Mouse (Mus musculus): ENCODE results near the gene Apold1. TPM values are rescaled to one million over a fixed set of nuclear protein-coding genes. Genes with fewer than 3 reads are reported as not detected.
A peak's percentile ranks its signal among the peaks of the same experiment; 100 is the strongest.

Apold1 gene
- polyA plus RNA-seq, 1 experiment from 2014 or later, result 4.1 TPM

- 95% methylated on average over 5 of the region's 5 CpGs for WGBS
Measured at GRCm38 (mm10) chr6:134951364-134951763, 30.2 kb upstream of the Apold1 start.

GRCm38 (mm10) chr6:134953976-134954375 is 27.5 kb upstream of the Apold1 start:
- Histone ChIP-seq H3K27ac (replicated peaks) (no peak overlapping the region), H3K4me3 (no peak overlapping the region), H3K4me2 (peak overlapping the region; percentile 17; the same call in 1 of the 2 replicates), H3K36me3 (no peaks in the 10 kb centered on the region), H3K27me3 (no peaks in the 10 kb centered on the region), H3K9me3 (no peaks in the 10 kb centered on the region), H3K9ac (no peak overlapping the region), H3K4me1 (replicated peaks) (no peaks in the 10 kb centered on the region)
- WGBS, result 36% methylated on average over 11 of the region's 11 CpGs
- ATAC-seq (ENCODE audit: low FRiP score, low read depth), result no peak

More at GRCm38 (mm10) chr6:134951364-134951763, 30.2 kb upstream of the Apold1 start:
- ATAC-seq (ENCODE audit: low FRiP score, low read depth), result no peak
- no peak overlapping the region for H3K27ac ChIP-seq (replicated peaks)
- no peak overlapping the region for H3K9ac ChIP-seq
- no peaks in the 10 kb centered on the region for H3K36me3 ChIP-seq
- H3K4me2 ChIP-seq, result no peak overlapping the region
- H3K27me3 ChIP-seq, result no peaks in the 10 kb centered on the region
- no peak overlapping the region for H3K4me3 ChIP-seq
- no peaks in the 10 kb centered on the region for H3K9me3 ChIP-seq
- no peaks in the 10 kb centered on the region for H3K4me1 ChIP-seq (replicated peaks)

- Histone ChIP-seq H3K4me3 (no peak overlapping the region), H3K36me3 (no peaks in the 10 kb centered on the region), H3K4me1 (replicated peaks) (0 out of 2 replicates have a peak, but pooled peaks cover 6% of the 10 kb centered on the region), H3K4me2 (no peak overlapping the region), H3K9ac (no peak overlapping the region), H3K27me3 (no peaks in the 10 kb centered on the region), H3K9me3 (no peaks in the 10 kb centered on the region), H3K27ac (replicated peaks) (no peak overlapping the region)
- ATAC-seq (ENCODE audit: low FRiP score, low read depth), result no peak
- WGBS, result 87% methylated on average over 4 of the region's 4 CpGs
Measured at GRCm38 (mm10) chr6:134956388-134956787, 25.1 kb upstream of the Apold1 start.

GRCm38 (mm10) chr6:134961286-134961685 is 20.2 kb upstream of the Apold1 start:
- Histone ChIP-seq H3K4me1 (replicated peaks) (0 out of 2 replicates have a peak, but pooled peaks cover 11% of the 10 kb centered on the region), H3K27me3 (no peaks in the 10 kb centered on the region), H3K9me3 (no peaks in the 10 kb centered on the region), H3K4me3 (no peak overlapping the region), H3K36me3 (no peaks in the 10 kb centered on the region), H3K4me2 (no peak overlapping the region), H3K9ac (no peak overlapping the region), H3K27ac (replicated peaks) (no peak overlapping the region)
- no peak for ATAC-seq (ENCODE audit: low FRiP score, low read depth)
- 53% methylated on average over 5 of the region's 5 CpGs for WGBS

GRCm38 (mm10) chr6:134961858-134962517 is 19.5 kb upstream of the Apold1 start:
- no peak for ATAC-seq (ENCODE audit: low FRiP score, low read depth)

GRCm38 (mm10) chr6:134962518-134962893 is 19.0 kb upstream of the Apold1 start:
- H3K27ac ChIP-seq (replicated peaks), result no peak overlapping the region
- WGBS, result 32% methylated on average over 5 of the region's 5 CpGs
- ATAC-seq (ENCODE audit: low FRiP score, low read depth), result no peak

More at GRCm38 (mm10) chr6:134961858-134962517, 19.5 kb upstream of the Apold1 start:
- Histone ChIP-seq H3K4me2 (no peak overlapping the region), H3K27ac (replicated peaks) (no peak overlapping the region), H3K9me3 (no peaks in the 10 kb centered on the region), H3K36me3 (no peaks in the 10 kb centered on the region), H3K4me3 (no peak overlapping the region), H3K9ac (no peak overlapping the region), H3K27me3 (no peaks in the 10 kb centered on the region), H3K4me1 (replicated peaks) (0 out of 2 replicates have a peak, but pooled peaks cover 11% of the 10 kb centered on the region)
- WGBS, result 43% methylated on average over 9 of the region's 9 CpGs

GRCm38 (mm10) chr6:134963910-134964309 is 17.6 kb upstream of the Apold1 start:
- Histone ChIP-seq H3K4me3 (no peak overlapping the region), H3K4me2 (no peak overlapping the region), H3K4me1 (replicated peaks) (0 out of 2 replicates have a peak, but pooled peaks cover 11% of the 10 kb centered on the region), H3K9me3 (no peaks in the 10 kb centered on the region), H3K36me3 (no peaks in the 10 kb centered on the region), H3K9ac (no peak overlapping the region), H3K27me3 (no peaks in the 10 kb centered on the region), H3K27ac (replicated peaks) (no peak overlapping the region)
- ATAC-seq (ENCODE audit: low FRiP score, low read depth), result no peak
- WGBS, result 81% methylated on average over 2 of the region's 2 CpGs

More at GRCm38 (mm10) chr6:134962518-134962893, 19.0 kb upstream of the Apold1 start:
- H3K4me1 ChIP-seq (replicated peaks), result 0 out of 2 replicates have a peak, but pooled peaks cover 11% of the 10 kb centered on the region
- no peaks in the 10 kb centered on the region for H3K9me3 ChIP-seq
- no peak overlapping the region for H3K4me3 ChIP-seq
- H3K9ac ChIP-seq, result no peak overlapping the region
- H3K4me2 ChIP-seq, result no peak overlapping the region
- H3K27me3 ChIP-seq, result no peaks in the 10 kb centered on the region
- no peaks in the 10 kb centered on the region for H3K36me3 ChIP-seq

- no peaks in the 10 kb centered on the region for H3K27me3 ChIP-seq
- no peaks in the 10 kb centered on the region for H3K36me3 ChIP-seq
- 0 out of 2 replicates have a peak, but pooled peaks cover 5% of the 10 kb centered on the region for H3K4me1 ChIP-seq (replicated peaks)
- H3K4me3 ChIP-seq, result no peak overlapping the region
- H3K27ac ChIP-seq (replicated peaks), result no peak overlapping the region
- no peak overlapping the region for H3K4me2 ChIP-seq
- no peaks in the 10 kb centered on the region for H3K9me3 ChIP-seq
- no peak overlapping the region for H3K9ac ChIP-seq
- 87% methylated on average over 5 of the region's 5 CpGs for whole genome bisulfite sequencing
- no peak for ATAC-seq (ENCODE audit: low FRiP score, low read depth)
Measured at GRCm38 (mm10) chr6:134966681-134967080, 14.8 kb upstream of the Apold1 start.

- no peaks in the 10 kb centered on the region for H3K27me3 ChIP-seq
- no peaks in the 10 kb centered on the region for H3K9me3 ChIP-seq
- no peak overlapping the region for H3K4me2 ChIP-seq
- no peak overlapping the region for H3K27ac ChIP-seq (replicated peaks)
- no peak overlapping the region for H3K4me3 ChIP-seq
- WGBS, result 91% methylated on average over 1 of the region's 1 CpGs
- ATAC-seq (ENCODE audit: low FRiP score, low read depth), result no peak
- H3K4me1 ChIP-seq (replicated peaks), result no peaks in the 10 kb centered on the region
- no peaks in the 10 kb centered on the region for H3K36me3 ChIP-seq
- no peak overlapping the region for H3K9ac ChIP-seq
Measured at GRCm38 (mm10) chr6:134968326-134968725, 13.2 kb upstream of the Apold1 start.

GRCm38 (mm10) chr6:134969498-134969897 is 12.0 kb upstream of the Apold1 start:
- H3K9ac ChIP-seq, result no peak overlapping the region
- no peak for ATAC-seq (ENCODE audit: low FRiP score, low read depth)
- no peaks in the 10 kb centered on the region for H3K27me3 ChIP-seq
- no peak overlapping the region for H3K27ac ChIP-seq (replicated peaks)
- no peaks in the 10 kb centered on the region for H3K4me1 ChIP-seq (replicated peaks)
- 96% methylated on average over 2 of the region's 2 CpGs for WGBS
- H3K4me2 ChIP-seq, result no peak overlapping the region
- H3K9me3 ChIP-seq, result no peaks in the 10 kb centered on the region
- no peaks in the 10 kb centered on the region for H3K36me3 ChIP-seq
- no peak overlapping the region for H3K4me3 ChIP-seq

GRCm38 (mm10) chr6:134972096-134972495 is 9.4 kb upstream of the Apold1 start:
- Histone ChIP-seq H3K4me1 (replicated peaks) (no peaks in the 10 kb centered on the region; the same call in 1 of the 2 replicates), H3K36me3 (no peaks in the 10 kb centered on the region), H3K27ac (replicated peaks) (no peak overlapping the region), H3K27me3 (no peaks in the 10 kb centered on the region), H3K4me3 (no peak overlapping the region), H3K9ac (no peak overlapping the region), H3K9me3 (no peaks in the 10 kb centered on the region), H3K4me2 (no peak overlapping the region)
- peak; percentile 48; the same call in 1 of the 2 replicates for ATAC-seq (ENCODE audit: low FRiP score, low read depth)
- WGBS, result 57% methylated on average over 4 of the region's 4 CpGs

- H3K4me2 ChIP-seq, result no peak overlapping the region
- no peaks in the 10 kb centered on the region for H3K36me3 ChIP-seq
- no peaks in the 10 kb centered on the region for H3K27me3 ChIP-seq
- H3K9me3 ChIP-seq, result no peaks in the 10 kb centered on the region
- no peak overlapping the region for H3K4me3 ChIP-seq
- H3K27ac ChIP-seq (replicated peaks), result no peak overlapping the region
- H3K4me1 ChIP-seq (replicated peaks), result peaks cover 5% of the 10 kb centered on the region
- no peak for ATAC-seq (ENCODE audit: low FRiP score, low read depth)
- WGBS, result 43% methylated on average over 6 of the region's 6 CpGs
- H3K9ac ChIP-seq, result no peak overlapping the region
Measured at GRCm38 (mm10) chr6:134976628-134977027, 4.9 kb upstream of the Apold1 start.
